Mouse (Mus musculus) CH12.LX (cell line): ENCODE measurements around the gene Pmm2. TPM values are rescaled to one million over a fixed set of nuclear protein-coding genes. Genes with fewer than 3 reads are reported as not detected.

Experiments used
- DNase-seq: peaks from one replicate; pipeline ENCODE4 v3.0.0-alpha.2; 2013; ENCODE audit errors: extremely low read depth
- H3K27ac ChIP-seq: 2 replicates; pipeline ENCODE4 v1.5.1; 2012; ENCODE audit warnings: low read depth, mild to moderate bottlenecking, control low read depth, moderate library complexity; ENCODE audit not compliant: insufficient read depth
- H3K27me3 ChIP-seq: replicated peaks from 2 replicates; pipeline ENCODE3; 2012; ENCODE audit warnings: inconsistent platforms
- H3K36me3 ChIP-seq, 2 experiments: replicated peaks in 1 of 2; 2 replicates each; pipeline versions ENCODE3 to v1.6.1; 2012; ENCODE audit warnings: inconsistent platforms in 1 of 2, low read length in 1 of 2, mild to moderate bottlenecking in 1 of 2, mixed read lengths in 1 of 2, moderate library complexity in 1 of 2; ENCODE audit not compliant: control insufficient read depth in 1 of 2, insufficient read depth in 1 of 2
- H3K4me1 ChIP-seq, 2 experiments: 2 replicates each; pipeline ENCODE4 v1.6.1; 2012; ENCODE audit warnings: inconsistent platforms in 1 of 2, moderate library complexity in 1 of 2; ENCODE audit not compliant: insufficient read depth in 2 of 2, control insufficient read depth in 1 of 2
- H3K4me2 ChIP-seq: 2 replicates; pipeline ENCODE4 v1.6.1; 2012; ENCODE audit warnings: low read depth, mild to moderate bottlenecking, control low read depth; ENCODE audit not compliant: poor library complexity, insufficient read depth, severe bottlenecking
- H3K4me3 ChIP-seq, 3 experiments: fragments of 150-350 bp in 1 of 3; sonication (generic) in 1 of 3; replicated peaks in 1 of 3; 2 replicates each; pipeline versions ENCODE3 to v1.5.1; 2011 to 2012; ENCODE audit warnings: low read depth in 2 of 3, low read length in 2 of 3, mild to moderate bottlenecking in 2 of 3, moderate library complexity in 2 of 3, control low read depth in 1 of 3, improper control_type of control experiment in 1 of 3, inconsistent platforms in 1 of 3, mixed read lengths in 1 of 3; ENCODE audit not compliant: poor library complexity in 1 of 3
- H3K79me2 ChIP-seq: replicated peaks from 2 replicates; pipeline ENCODE4 v1.6.1; 2012; ENCODE audit warnings: mild to moderate bottlenecking, moderate library complexity; ENCODE audit not compliant: control insufficient read depth, poor library complexity, insufficient read depth, severe bottlenecking; ENCODE audit errors: extremely low read depth
- H3K9ac ChIP-seq: 2 replicates; pipeline ENCODE4 v1.6.1; 2012; ENCODE audit warnings: low read depth, mild to moderate bottlenecking, control low read depth, moderate library complexity; ENCODE audit not compliant: insufficient read depth
- H3K9me3 ChIP-seq: replicated peaks from 2 replicates; pipeline ENCODE3; 2012; ENCODE audit warnings: low read length, inconsistent platforms, mixed read lengths
- CHD2 ChIP-seq: IDR thresholded peaks from 2 replicates; pipeline ENCODE4 v1.6.1; 2011; ENCODE audit warnings: low read length, improper control_type of control experiment
- E2F4 ChIP-seq: IDR thresholded peaks from 2 replicates; pipeline ENCODE4 v1.6.1; 2011; ENCODE audit warnings: low read depth, low read length, improper control_type of control experiment; ENCODE audit not compliant: insufficient replicate concordance
- ELF1 ChIP-seq: IDR thresholded peaks from 2 replicates; pipeline ENCODE4 v1.6.1; 2014; ENCODE audit warnings: low read depth, mild to moderate bottlenecking, inconsistent platforms, low read length, improper control_type of control experiment
- IRF4 ChIP-seq: IDR thresholded peaks from 2 replicates; pipeline ENCODE4 v1.6.1; 2014; ENCODE audit warnings: low read depth, mild to moderate bottlenecking, inconsistent platforms, low read length, improper control_type of control experiment
- JUND ChIP-seq: conservative IDR thresholded peaks from 2 replicates; pipeline ENCODE4 v1.6.1; 2011; ENCODE audit warnings: low read depth, low read length, improper control_type of control experiment
- MAX ChIP-seq: IDR thresholded peaks from 2 replicates; pipeline ENCODE4 v1.6.1; 2011; ENCODE audit warnings: low read length, improper control_type of control experiment
- MXI1 ChIP-seq: IDR thresholded peaks from 2 replicates; pipeline ENCODE4 v1.6.1; 2011; ENCODE audit warnings: mild to moderate bottlenecking, low read depth, low read length, improper control_type of control experiment
- MYC ChIP-seq: IDR thresholded peaks from 2 replicates; pipeline ENCODE4 v1.6.1; 2011; ENCODE audit warnings: low read depth, mild to moderate bottlenecking, improper control_type of control experiment, low read length
- POLR2AphosphoS2 ChIP-seq: IDR thresholded peaks from 2 replicates; pipeline ENCODE4 v1.6.1; 2011; ENCODE audit warnings: low read depth, low read length, improper control_type of control experiment
- RAD21 ChIP-seq: IDR thresholded peaks from 2 replicates; pipeline ENCODE4 v1.6.1; 2011; ENCODE audit warnings: low read depth, mild to moderate bottlenecking, low read length, improper control_type of control experiment, moderate library complexity
- TBP ChIP-seq: conservative IDR thresholded peaks from 2 replicates; pipeline ENCODE4 v1.6.1; 2011; ENCODE audit warnings: low read depth, low read length, improper control_type of control experiment
- UBTF ChIP-seq: IDR thresholded peaks from 2 replicates; pipeline ENCODE4 v1.6.1; 2012; ENCODE audit warnings: low read depth, mild to moderate bottlenecking, inconsistent platforms, low read length, improper control_type of control experiment, moderate library complexity
- ZMIZ1 ChIP-seq: IDR thresholded peaks from 2 replicates; pipeline ENCODE4 v1.6.1; 2012; ENCODE audit warnings: low read depth, mild to moderate bottlenecking, inconsistent platforms, low read length, improper control_type of control experiment
- ZNF384 ChIP-seq: IDR thresholded peaks from 2 replicates; pipeline ENCODE4 v1.6.1; 2012; ENCODE audit warnings: low read depth, low read length, improper control_type of control experiment, inconsistent platforms
- dilution Hi-C: fragments of 300-500 bp; cut with MboI; formaldehyde crosslinking; loops from 2 replicates; pipeline ENCODE4 v1.14.3; 2020; ENCODE audit warnings: low sequenced_read_pairs; ENCODE audit not compliant: extremely low pct_unique_long_range_greater_than_20kb, extremely low pct_ligation_motif_present
- in situ Hi-C: fragments of 300-500 bp; cut with MboI; formaldehyde crosslinking; loops from 3 replicates; pipeline ENCODE4 v1.14.3; 2019; ENCODE audit warnings: low sequenced_read_pairs, low pct_ligation_motif_present, low pct_unique_long_range_greater_than_20kb, mixed read lengths
- polyA plus RNA-seq: library from polyadenylated mRNA; unstranded; fragments of >175 nt; gene quantifications from 2 replicates; pipeline ENCODE4 v1.2.1, GENCODE M21; 2012; ENCODE audit warnings: low read depth; ENCODE audit not compliant: insufficient read length
- total RNA-seq, 2 experiments: library from RNA; depleted of rRNA; stranded (reverse); fragments of 300-350 nt in 1 of 2; fragments of >200 nt in 1 of 2; gene quantifications; 2 replicates each; pipeline ENCODE4 v1.2.3; 2012 to 2014

The Pmm2 gene
- total and polyA plus RNA-seq, 3 experiments, result 33.1 to 69.4 (median 42.1) TPM

GRCm38 (mm10) chr16:8686871-8687535 lies 49.5 kb downstream of the Pmm2 start:
- Histone ChIP-seq H3K4me3 (no peak overlapping the region), H3K4me1 (no peaks in the 10 kb centered on the region), H3K9ac (no peak overlapping the region)
- in situ Hi-C loops, result loop anchor here (5.0 kb wide), 2 partner anchors 80 to 180 kb away; no protein-coding TSS in a partner anchor
- peak; percentile 57; the same call in 1 of the 2 replicates for TF ChIP-seq POLR2AphosphoS2
- no peak for TF ChIP-seq JUND
- TF ChIP-seq ELF1, result no peak
- TF ChIP-seq ZMIZ1, result 0 out of 2 replicates have a peak, but pooled peaks have one; percentile 20
- TF ChIP-seq, all 38 proteins: peak for 2
- Histone ChIP-seq H3K36me3 (peaks cover 42 to 90% of the 10 kb centered on the region in 2 experiments), H3K79me2 (no peaks in the 10 kb centered on the region), H3K27ac (no peak overlapping the region), H3K4me2 (no peak overlapping the region), H3K27me3 (no peaks in the 10 kb centered on the region), H3K9me3 (no peaks in the 10 kb centered on the region)
- dilution Hi-C loops, result no loop called here
- DNase-seq, result no peak

DNA sequence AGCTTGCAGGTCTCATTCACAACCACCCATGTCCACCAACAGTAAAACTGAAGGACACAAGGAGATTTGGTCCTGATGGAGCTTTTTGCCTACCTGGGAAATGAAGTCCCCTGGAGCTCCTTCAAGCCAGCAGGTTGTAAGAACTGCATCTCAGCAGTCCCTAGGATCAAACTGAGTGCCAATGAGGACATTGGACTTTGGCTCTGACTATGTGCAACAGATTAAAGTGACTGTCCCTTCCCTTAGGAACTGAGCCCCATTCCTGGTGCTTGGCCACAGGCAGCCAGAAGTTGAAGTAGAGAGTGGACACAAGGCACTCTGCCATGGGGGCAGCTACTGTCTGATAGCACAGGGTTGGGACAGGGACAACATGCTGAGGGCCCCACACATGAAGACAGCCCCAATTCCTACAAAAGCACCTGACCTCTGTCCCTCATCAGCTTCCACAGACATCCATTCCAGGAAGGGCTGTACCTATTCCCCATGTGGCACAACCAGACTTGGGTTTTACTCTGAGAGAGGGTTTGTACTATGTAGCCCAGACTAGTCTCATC lies 50.2 kb downstream of the Pmm2 start:
- Histone ChIP-seq H3K9ac (no peak overlapping the region), H3K79me2 (no peaks in the 10 kb centered on the region), H3K27ac (no peak overlapping the region), H3K4me2 (no peak overlapping the region), H3K9me3 (no peaks in the 10 kb centered on the region), H3K27me3 (no peaks in the 10 kb centered on the region), H3K4me1 (no peaks in the 10 kb centered on the region), H3K36me3 (peaks cover 49 to 96% of the 10 kb centered on the region in 2 experiments), H3K4me3 (no peak overlapping the region)
- no peak for TF ChIP-seq MYC
- TF ChIP-seq IRF4, result no peak
- in situ Hi-C loops, result loop anchor here (5.0 kb wide), 2 partner anchors 80 to 180 kb away; no protein-coding TSS in a partner anchor
- dilution Hi-C loops, result no loop called here
- DNase-seq, result no peak

GRCm38 (mm10) chr16:8689979-8690656 lies 52.6 kb downstream of the Pmm2 start:
- no peaks in the 10 kb centered on the region for H3K9me3 ChIP-seq
- no peak overlapping the region for H3K9ac ChIP-seq
- in situ Hi-C loops (loop anchor here (5.0 kb wide), 2 partner anchors 77 to 177 kb away; no protein-coding TSS in a partner anchor), dilution Hi-C loops (no loop called here)
- H3K36me3 ChIP-seq, result peaks cover 70 to 100% of the 10 kb centered on the region in 2 experiments
- no peak overlapping the region for H3K4me2 ChIP-seq
- no peaks in the 10 kb centered on the region for H3K4me1 ChIP-seq
- no peaks in the 10 kb centered on the region for H3K27me3 ChIP-seq
- H3K79me2 ChIP-seq, result no peaks in the 10 kb centered on the region
- no peak overlapping the region for H3K4me3 ChIP-seq
- TF ChIP-seq CHD2, result no peak
- no peak for TF ChIP-seq UBTF
- no peak for TF ChIP-seq RAD21
- TF ChIP-seq TBP, result no peak
- no peak for TF ChIP-seq POLR2AphosphoS2
- TF ChIP-seq MXI1, result no peak
- no peak for TF ChIP-seq ELF1
- TF ChIP-seq ZNF384, result no peak
- TF ChIP-seq E2F4, result no peak
- no peak for TF ChIP-seq MAX
- no peak for DNase-seq
- no peak overlapping the region for H3K27ac ChIP-seq
